Mouse (Mus musculus): ENCODE measurements around the gene Cdc7.

DNA sequence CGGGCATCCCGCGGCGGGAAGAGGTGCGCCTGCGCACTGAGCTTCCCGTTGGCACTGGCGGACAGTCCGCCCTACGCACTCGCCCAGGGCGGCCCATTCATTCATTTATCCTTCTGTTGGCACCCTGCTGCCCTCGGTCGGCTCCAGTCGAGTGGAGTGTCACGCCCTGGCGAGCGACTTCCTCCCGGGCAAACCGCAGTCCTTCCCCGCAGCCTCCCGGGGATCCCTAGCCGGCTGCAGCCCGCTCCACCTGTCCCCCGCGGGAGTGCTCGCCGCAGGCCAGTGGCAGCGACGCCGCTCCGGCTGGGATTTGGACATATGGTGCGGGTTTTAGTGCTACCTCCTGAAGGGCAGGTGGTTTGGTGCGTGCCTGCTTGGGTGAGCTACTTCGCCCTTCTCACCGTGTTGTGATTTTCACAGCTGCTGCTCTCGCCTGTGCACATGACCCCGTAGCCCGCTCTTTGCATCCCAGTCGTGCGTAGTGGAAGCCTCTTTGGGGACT, 442 bp downstream of the Cdc7 start:
- TF ChIP-seq CTCF (IDR thresholded peaks at IDR 0.05; ENCODE audit: borderline replicate concordance, insufficient read depth, low read length) (no peak), POLR2A (IDR thresholded peaks at IDR 0.05; ENCODE audit: low read depth, low read length) (no peak)

Data from embryonic fibroblast, embryonic 13.5 days (primary cell).